Mouse (Mus musculus): Measurements from ENCODE around the gene Chst11. TPM values are rescaled to one million over a fixed set of nuclear protein-coding genes. Genes with fewer than 3 reads are reported as not detected.

The Chst11 gene
- polyA plus RNA-seq, 1 experiment, result 25.0 TPM

DNA sequence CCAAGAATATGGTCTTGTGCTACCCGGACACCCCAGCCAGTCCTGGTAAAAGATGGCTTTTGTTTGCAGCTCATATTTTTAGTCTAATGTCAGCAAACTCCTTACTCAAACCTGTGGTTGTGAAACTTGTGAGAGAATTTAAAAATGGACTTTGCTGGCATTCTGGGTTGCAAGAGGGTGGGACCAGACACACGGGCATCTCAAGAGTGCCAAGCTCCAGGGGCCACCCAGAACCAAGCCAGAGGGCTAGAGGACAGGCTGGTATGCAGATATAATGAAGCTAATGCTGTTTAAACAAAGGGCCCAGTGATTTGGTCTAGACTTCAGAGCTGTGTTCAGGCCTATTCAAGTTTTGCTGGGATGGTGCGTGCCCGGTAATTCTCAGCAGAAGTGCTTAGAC is 2.1 kb downstream of the Chst11 start:
- TF ChIP-seq CTCF (IDR thresholded peaks at IDR 0.05; ENCODE audit: extremely low read depth, insufficient read depth, low read length) (no peak), POLR2A (IDR thresholded peaks at IDR 0.05; ENCODE audit: extremely low read depth, insufficient read depth, low read length) (no peak)
- Histone ChIP-seq H3K27ac (ENCODE audit: insufficient read depth, low read length) (no peak overlapping the region), H3K4me1 (ENCODE audit: control insufficient read depth, insufficient read depth, low read length) (peaks cover 2% of the 10 kb centered on the region; the same call in 1 of the 2 replicates), H3K4me3 (ENCODE audit: insufficient read depth, low read length) (peak overlapping the region; percentile 54)

DNA sequence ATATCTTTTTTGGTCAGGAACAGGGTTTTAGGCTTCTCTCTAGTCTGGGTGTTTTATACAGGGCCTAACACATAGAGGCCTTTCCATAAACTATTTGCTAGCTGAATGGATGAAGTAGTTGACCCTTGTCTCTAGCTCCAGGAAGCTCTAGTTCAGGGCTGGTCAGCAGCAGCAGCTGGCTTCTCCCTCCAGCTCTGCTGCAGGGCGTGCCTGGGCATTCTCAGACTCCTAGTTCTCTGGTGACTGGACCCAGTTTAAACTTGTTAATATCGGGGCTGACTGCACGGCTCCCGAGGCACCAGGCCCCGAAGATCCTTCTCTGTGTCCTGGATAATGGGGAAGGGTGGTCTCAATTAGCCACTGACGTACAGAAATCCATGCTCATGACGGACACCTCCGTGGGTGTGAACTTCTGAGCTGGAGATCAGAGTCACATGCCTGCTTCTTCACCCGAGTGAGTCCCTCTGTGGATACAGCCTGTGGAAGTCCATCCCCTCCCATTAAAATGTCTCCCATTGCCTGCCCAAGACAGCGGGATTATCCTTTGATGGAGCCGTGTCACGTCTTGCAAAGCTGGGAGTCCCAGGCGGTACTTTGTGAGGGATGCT is 4.2 kb downstream of the Chst11 start:
- Histone ChIP-seq H3K4me3 (ENCODE audit: insufficient read depth, low read length) (no peak overlapping the region), H3K27ac (ENCODE audit: insufficient read depth, low read length) (no peak overlapping the region), H3K4me1 (ENCODE audit: control insufficient read depth, insufficient read depth, low read length) (peaks cover 2% of the 10 kb centered on the region; the same call in 1 of the 2 replicates)
- TF ChIP-seq POLR2A (IDR thresholded peaks at IDR 0.05; ENCODE audit: extremely low read depth, insufficient read depth, low read length) (no peak), CTCF (IDR thresholded peaks at IDR 0.05; ENCODE audit: extremely low read depth, insufficient read depth, low read length) (no peak)

DNA sequence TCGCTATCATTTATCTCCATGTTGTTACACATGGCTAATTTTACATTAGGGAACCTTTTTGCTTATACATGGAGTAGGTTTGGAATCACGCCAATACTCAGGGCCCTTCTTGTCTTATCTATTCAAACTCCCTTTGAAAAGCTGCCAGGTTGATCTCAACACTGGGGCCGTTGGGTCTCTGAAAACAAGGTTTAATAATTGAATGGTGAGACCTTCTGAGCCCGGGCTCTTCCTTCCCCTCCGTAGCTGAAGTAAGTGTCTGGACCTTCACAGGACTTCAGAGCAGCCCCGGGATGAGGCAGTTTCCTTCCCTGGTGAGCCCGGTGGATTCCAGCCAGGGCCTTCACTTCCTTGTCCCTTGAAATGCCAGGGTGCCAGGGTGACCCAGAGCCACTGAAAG is 5.6 kb downstream of the Chst11 start:
- H3K4me3 ChIP-seq (ENCODE audit: insufficient read depth, low read length), result no peak overlapping the region
- TF ChIP-seq POLR2A (IDR thresholded peaks at IDR 0.05; ENCODE audit: extremely low read depth, insufficient read depth, low read length) (no peak), CTCF (IDR thresholded peaks at IDR 0.05; ENCODE audit: extremely low read depth, insufficient read depth, low read length) (no peak)
- no peak overlapping the region for H3K27ac ChIP-seq (ENCODE audit: insufficient read depth, low read length)
- peaks cover 2% of the 10 kb centered on the region; the same call in 1 of the 2 replicates for H3K4me1 ChIP-seq (ENCODE audit: control insufficient read depth, insufficient read depth, low read length)

DNA sequence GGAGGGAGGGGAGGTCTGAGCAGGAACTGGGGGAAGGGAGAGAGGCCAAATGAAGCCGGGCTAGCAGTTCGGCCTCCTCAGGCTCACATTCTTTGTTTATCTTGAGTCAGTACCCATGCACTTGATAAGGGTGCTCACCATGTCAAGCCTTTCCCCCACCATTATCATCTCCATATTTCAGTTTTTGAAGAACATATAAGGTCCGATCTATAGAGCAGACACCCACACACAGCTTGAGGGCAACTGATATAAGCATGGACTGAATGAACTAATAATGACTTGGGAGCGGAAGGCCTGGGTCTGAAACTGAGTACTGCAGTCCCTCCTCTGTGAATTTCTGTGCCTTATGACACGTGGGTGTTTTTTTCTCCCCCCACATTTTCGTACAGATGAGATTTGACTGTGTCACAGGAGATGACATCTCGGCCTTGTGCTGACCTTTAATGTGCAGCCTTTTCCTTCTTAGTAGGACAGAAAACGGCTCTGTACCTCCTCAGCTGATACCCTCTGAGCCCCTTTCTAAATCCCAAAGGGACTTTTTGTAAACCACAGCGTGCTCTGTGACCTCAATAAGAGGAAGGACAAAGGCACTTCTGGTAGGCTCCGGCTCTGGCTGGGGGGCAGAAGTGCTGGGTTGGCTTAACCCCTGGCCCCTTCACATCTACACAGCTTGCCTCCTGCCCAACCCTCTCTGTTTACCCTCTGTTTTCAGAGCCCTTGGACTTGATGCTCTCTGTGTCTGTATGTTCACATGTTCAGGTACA is 6.6 kb downstream of the Chst11 start:
- TF ChIP-seq POLR2A (IDR thresholded peaks at IDR 0.05; ENCODE audit: extremely low read depth, insufficient read depth, low read length) (no peak), CTCF (IDR thresholded peaks at IDR 0.05; ENCODE audit: extremely low read depth, insufficient read depth, low read length) (no peak)
- no peak overlapping the region for H3K4me3 ChIP-seq (ENCODE audit: insufficient read depth, low read length)
- H3K27ac ChIP-seq (ENCODE audit: insufficient read depth, low read length), result no peak overlapping the region
- H3K4me1 ChIP-seq (ENCODE audit: control insufficient read depth, insufficient read depth, low read length), result peaks cover 2% of the 10 kb centered on the region; the same call in 1 of the 2 replicates

DNA sequence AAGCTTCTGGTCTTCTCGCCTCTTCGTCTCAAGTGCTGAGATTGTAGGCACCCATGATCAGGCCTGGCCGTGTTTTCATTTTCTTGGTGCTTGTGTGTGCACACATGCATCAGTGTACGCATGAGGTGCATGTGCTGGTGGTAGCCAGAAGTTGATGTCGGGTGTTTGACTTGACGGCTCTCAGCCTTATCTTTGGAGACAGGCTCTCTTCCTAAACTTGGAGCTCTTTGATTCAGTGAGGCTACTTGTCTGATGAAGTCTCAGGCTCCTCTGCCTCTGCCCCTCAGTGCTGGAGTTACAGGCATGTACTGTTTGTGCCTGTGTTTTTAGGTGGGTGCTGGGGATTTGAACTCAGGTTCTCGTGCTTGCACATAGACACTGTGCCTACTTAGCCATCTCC is 9.0 kb downstream of the Chst11 start:
- Histone ChIP-seq H3K27ac (ENCODE audit: insufficient read depth, low read length) (no peak overlapping the region), H3K4me3 (ENCODE audit: insufficient read depth, low read length) (no peak overlapping the region), H3K4me1 (ENCODE audit: control insufficient read depth, insufficient read depth, low read length) (no peaks in the 10 kb centered on the region; the same call in 1 of the 2 replicates)
- TF ChIP-seq POLR2A (IDR thresholded peaks at IDR 0.05; ENCODE audit: extremely low read depth, insufficient read depth, low read length), result no peak
- no peak for TF ChIP-seq CTCF (IDR thresholded peaks at IDR 0.05; ENCODE audit: extremely low read depth, insufficient read depth, low read length)

DNA sequence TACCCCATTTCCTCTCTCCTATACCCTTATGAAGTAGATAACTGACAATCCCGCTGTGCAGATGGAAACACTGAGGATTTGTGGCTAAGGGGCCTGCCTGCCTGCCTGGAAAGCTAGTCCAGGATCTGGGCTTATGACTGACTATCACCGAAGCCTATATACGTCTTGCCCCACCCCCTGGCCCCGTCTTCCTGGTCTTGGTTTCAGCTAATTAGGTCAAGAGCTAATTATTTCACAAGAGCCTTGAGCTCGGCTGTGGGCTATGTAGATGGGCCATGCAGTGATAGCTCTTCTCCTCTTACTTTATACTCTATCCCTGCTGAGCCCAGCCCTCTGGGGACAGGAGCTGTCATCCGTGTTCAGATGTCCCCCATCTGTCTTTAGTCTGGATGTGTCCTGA is 12.2 kb downstream of the Chst11 start:
- no peak for TF ChIP-seq CTCF (IDR thresholded peaks at IDR 0.05; ENCODE audit: extremely low read depth, insufficient read depth, low read length)

DNA sequence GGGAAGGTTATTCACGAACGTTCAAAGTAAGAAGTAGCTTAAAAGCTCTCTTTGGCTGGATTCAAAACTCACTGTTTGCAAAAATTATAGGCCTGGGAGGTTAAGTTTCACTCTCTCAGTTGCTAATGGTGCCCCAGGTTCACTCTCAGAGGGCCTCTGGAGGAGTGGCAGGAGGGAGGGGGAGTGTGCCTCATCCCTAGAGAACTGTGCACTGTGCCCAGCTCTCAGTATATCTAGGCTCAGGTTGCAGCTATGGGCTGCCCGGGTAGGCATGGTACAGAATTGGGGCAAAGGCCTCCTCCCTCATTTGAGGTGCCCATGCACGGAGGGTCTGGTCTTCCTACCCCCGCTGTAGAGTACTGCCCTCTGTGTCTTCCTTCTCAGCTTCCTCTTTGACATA is 14.9 kb downstream of the Chst11 start:
- TF ChIP-seq CTCF (IDR thresholded peaks at IDR 0.05; ENCODE audit: extremely low read depth, insufficient read depth, low read length) (no peak), POLR2A (IDR thresholded peaks at IDR 0.05; ENCODE audit: extremely low read depth, insufficient read depth, low read length) (no peak)
- peaks cover 11% of the 10 kb centered on the region for H3K4me1 ChIP-seq (ENCODE audit: control insufficient read depth, insufficient read depth, low read length)
- no peak overlapping the region for H3K27ac ChIP-seq (ENCODE audit: insufficient read depth, low read length)
- H3K4me3 ChIP-seq (ENCODE audit: insufficient read depth, low read length), result no peak overlapping the region

More for the DNA sequence above, 12.2 kb downstream of the Chst11 start:
- Histone ChIP-seq H3K4me1 (ENCODE audit: control insufficient read depth, insufficient read depth, low read length) (peaks cover 4% of the 10 kb centered on the region), H3K4me3 (ENCODE audit: insufficient read depth, low read length) (no peak overlapping the region), H3K27ac (ENCODE audit: insufficient read depth, low read length) (no peak overlapping the region)

DNA sequence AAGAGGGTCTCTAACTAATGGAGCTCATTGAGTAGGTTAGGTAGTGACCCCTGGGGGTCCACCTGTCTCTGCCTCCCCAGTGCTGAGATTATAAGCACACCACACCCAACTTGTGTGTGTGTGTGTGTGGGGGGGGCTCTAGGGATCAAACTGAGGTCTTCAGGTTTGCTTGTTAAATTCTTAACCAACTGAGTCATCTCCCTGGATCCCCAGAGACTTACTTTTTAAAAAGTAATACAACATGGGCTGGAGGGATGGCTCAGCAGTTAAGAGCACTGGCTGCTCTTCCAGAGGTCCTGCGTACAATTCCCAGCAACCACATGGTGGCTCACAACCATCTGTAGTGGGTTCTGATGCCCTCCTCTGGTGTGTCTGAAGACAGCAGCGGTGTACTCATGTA is 15.4 kb downstream of the Chst11 start:
- H3K27ac ChIP-seq (ENCODE audit: insufficient read depth, low read length), result no peak overlapping the region
- no peak for TF ChIP-seq CTCF (IDR thresholded peaks at IDR 0.05; ENCODE audit: extremely low read depth, insufficient read depth, low read length)
- TF ChIP-seq POLR2A (IDR thresholded peaks at IDR 0.05; ENCODE audit: extremely low read depth, insufficient read depth, low read length), result no peak
- H3K4me3 ChIP-seq (ENCODE audit: insufficient read depth, low read length), result no peak overlapping the region
- peaks cover 11% of the 10 kb centered on the region for H3K4me1 ChIP-seq (ENCODE audit: control insufficient read depth, insufficient read depth, low read length)

DNA sequence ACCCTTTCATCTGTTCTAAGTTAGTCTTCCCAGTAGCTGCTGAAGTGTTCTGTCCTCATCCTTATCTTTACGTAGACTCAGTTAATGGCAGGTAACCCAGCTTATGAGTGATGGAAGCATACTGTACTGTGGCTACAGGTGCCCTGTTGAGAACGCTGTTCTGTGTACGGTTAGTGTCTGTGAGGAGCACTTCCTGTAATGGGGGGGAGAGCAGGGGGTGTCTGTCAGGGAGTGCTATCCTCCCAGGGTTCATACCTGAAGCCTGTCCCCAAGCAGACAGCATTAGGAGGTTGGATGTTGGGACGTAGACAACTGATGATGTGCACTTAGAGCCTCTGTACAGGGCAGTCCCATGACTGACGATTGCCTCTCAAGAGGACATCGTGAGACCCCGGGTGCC is 18.6 kb downstream of the Chst11 start:
- H3K4me3 ChIP-seq (ENCODE audit: insufficient read depth, low read length), result no peak overlapping the region
- TF ChIP-seq POLR2A (IDR thresholded peaks at IDR 0.05; ENCODE audit: extremely low read depth, insufficient read depth, low read length) (no peak), CTCF (IDR thresholded peaks at IDR 0.05; ENCODE audit: extremely low read depth, insufficient read depth, low read length) (no peak)
- no peak overlapping the region for H3K27ac ChIP-seq (ENCODE audit: insufficient read depth, low read length)
- peaks cover 11% of the 10 kb centered on the region for H3K4me1 ChIP-seq (ENCODE audit: control insufficient read depth, insufficient read depth, low read length)

DNA sequence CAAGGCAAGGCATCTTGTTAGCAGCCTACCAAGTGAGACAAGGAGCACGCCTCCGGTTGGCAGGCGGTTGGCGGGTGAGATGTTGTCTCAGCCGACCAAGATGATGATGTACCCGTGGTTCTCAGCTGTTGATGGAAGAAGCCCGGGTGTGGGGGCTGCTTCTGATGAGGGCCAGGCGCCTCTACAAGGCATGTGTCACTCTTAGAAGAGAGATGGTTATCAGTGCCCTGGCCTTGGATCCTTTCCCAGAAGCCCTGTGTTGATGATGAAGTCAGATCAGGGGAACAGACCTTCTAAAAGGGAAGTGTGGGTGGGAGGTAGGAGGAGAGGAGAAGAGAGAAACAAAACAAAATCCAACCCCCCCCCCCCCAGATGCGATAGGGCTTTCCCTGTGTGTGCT is 19.1 kb downstream of the Chst11 start:
- peaks cover 11% of the 10 kb centered on the region for H3K4me1 ChIP-seq (ENCODE audit: control insufficient read depth, insufficient read depth, low read length)
- no peak overlapping the region for H3K4me3 ChIP-seq (ENCODE audit: insufficient read depth, low read length)
- no peak overlapping the region for H3K27ac ChIP-seq (ENCODE audit: insufficient read depth, low read length)
- TF ChIP-seq POLR2A (IDR thresholded peaks at IDR 0.05; ENCODE audit: extremely low read depth, insufficient read depth, low read length) (no peak), CTCF (IDR thresholded peaks at IDR 0.05; ENCODE audit: extremely low read depth, insufficient read depth, low read length) (no peak)
